Mouse (Mus musculus): ENCODE measurements at regions not wholly inside any gene's neighbourhood (a gene's known extent, or its start where the extent isn't known, plus 50 kb on each side); places are given as distances from the start of the nearest gene placed in this dataset.

DNA sequence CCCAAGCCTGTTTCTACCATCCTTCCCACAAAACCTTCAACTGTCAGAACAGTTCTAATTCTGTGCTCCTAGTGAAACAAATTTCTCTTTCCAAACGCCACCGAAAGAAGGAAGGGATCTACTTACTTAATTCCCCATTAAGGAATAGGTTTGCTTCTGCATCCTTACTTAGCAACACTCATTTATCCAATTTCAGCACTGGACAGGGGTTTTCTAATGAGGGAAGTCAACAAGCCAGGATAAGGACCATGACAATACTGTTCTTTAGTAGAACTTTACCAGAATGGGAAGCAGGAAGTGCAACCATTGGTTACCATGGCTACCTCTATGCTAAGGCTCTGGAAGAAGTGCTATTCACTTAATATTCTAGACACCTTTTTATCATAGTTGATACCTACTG lies 68.6 kb upstream of the Id4 start:
- no peak for DNase-seq (ENCODE audit: low spot score)

- DNase-seq (ENCODE audit: low spot score), result no peak
Measured at GRCm38 (mm10) chr13:48193942-48194341, 67.1 kb upstream of the Id4 start.

GRCm38 (mm10) chr13:48207824-48208223 lies 53.2 kb upstream of the Id4 start:
- no peak for DNase-seq (ENCODE audit: low spot score)

Measured in yolk sac, embryonic 10.5 days (tissue).